Mouse (Mus musculus): Measurements from ENCODE around the gene Camkmt.

GRCm38 (mm10) chr17:85059136-85059535 is 31.2 kb upstream of the Camkmt start:
- TF ChIP-seq CTCF (IDR thresholded peaks at IDR 0.05; ENCODE audit: borderline replicate concordance, control insufficient read depth, extremely low read depth, insufficient read depth, low read length, poor library complexity) (no peak), POLR2A (IDR thresholded peaks at IDR 0.05; ENCODE audit: control insufficient read depth, extremely low read depth, insufficient read depth, low read length, poor library complexity) (no peak)

Data from thymus, adult 2 months (tissue).